Mouse (Mus musculus) intestine, embryonic 14.5 days (tissue): ENCODE data around the gene Prkce. TPM values are rescaled to one million over a fixed set of nuclear protein-coding genes. Genes with fewer than 3 reads are reported as not detected.

ENCODE experiments used
- ATAC-seq: fragments of 200-750 bp; cut with Nextera tagmentation; replicated peaks from 2 replicates; pipeline ENCODE4 v1.8.0; 2017; ENCODE audit warnings: low read depth, moderate number of reproducible peaks, moderate TSS enrichment, moderate library complexity; ENCODE audit not compliant: low FRiP score, low TSS enrichment
- DNase-seq: peaks from one replicate; pipeline ENCODE4 v3.0.0-alpha.2; 2018; ENCODE audit warnings: low spot score
- H3K27ac ChIP-seq: fragments of 300-500 bp; sonication (generic); 2 replicates; pipeline ENCODE4 v1.5.1; 2014; ENCODE audit warnings: low read depth, mild to moderate bottlenecking, control low read depth
- H3K27me3 ChIP-seq: fragments of 300-500 bp; sonication (generic); replicated peaks from 2 replicates; pipeline ENCODE4 v1.6.1; 2014; ENCODE audit warnings: low read length, control low read depth; ENCODE audit not compliant: control insufficient read depth, insufficient read depth
- H3K36me3 ChIP-seq: fragments of 300-500 bp; sonication (generic); 2 replicates; pipeline ENCODE4 v1.6.1; 2014; ENCODE audit warnings: low read length, control low read depth; ENCODE audit not compliant: control insufficient read depth, insufficient read depth
- H3K4me1 ChIP-seq: fragments of 300-500 bp; sonication (generic); replicated peaks from 2 replicates; pipeline ENCODE4 v1.6.1; 2014; ENCODE audit warnings: low read length, control low read depth, mixed read lengths; ENCODE audit not compliant: control insufficient read depth, insufficient read depth
- H3K4me2 ChIP-seq: fragments of 300-500 bp; sonication (generic); 2 replicates; pipeline ENCODE4 v1.6.1; 2014; ENCODE audit warnings: low read length
- H3K4me3 ChIP-seq: fragments of 300-500 bp; sonication (generic); 2 replicates; pipeline ENCODE4 v1.5.1; 2014; ENCODE audit warnings: low read depth, low read length, control low read depth, mixed read lengths
- H3K9ac ChIP-seq: fragments of 300-500 bp; sonication (generic); 2 replicates; pipeline ENCODE4 v1.6.1; 2014; ENCODE audit warnings: mild to moderate bottlenecking, low read length
- H3K9me3 ChIP-seq: fragments of 300-500 bp; sonication (generic); 2 replicates; pipeline ENCODE4 v1.6.1; 2016; ENCODE audit warnings: low read length, control low read depth; ENCODE audit not compliant: control insufficient read depth
- WGBS: fragments of 180-500 bp; shearing (Covaris S2); extraction: QIAGEN DNeasy Blood & Tissue Kit; methylation state at CpG from one replicate; pipeline ENCODE4 v1.1.7; 2014; 5-methylcytosine and 5-hydroxymethylcytosine counted together
- polyA plus RNA-seq: library from polyadenylated mRNA; unstranded; fragments of >200 nt; fragmentation: Nextera tagmentation; extraction: Ambion mirVana; gene quantifications from 2 replicates; pipeline ENCODE4 v1.2.1, GENCODE M21; 2014

The Prkce gene
- polyA plus RNA-seq, 1 experiment from 2014 or later: 7.5 TPM

DNA sequence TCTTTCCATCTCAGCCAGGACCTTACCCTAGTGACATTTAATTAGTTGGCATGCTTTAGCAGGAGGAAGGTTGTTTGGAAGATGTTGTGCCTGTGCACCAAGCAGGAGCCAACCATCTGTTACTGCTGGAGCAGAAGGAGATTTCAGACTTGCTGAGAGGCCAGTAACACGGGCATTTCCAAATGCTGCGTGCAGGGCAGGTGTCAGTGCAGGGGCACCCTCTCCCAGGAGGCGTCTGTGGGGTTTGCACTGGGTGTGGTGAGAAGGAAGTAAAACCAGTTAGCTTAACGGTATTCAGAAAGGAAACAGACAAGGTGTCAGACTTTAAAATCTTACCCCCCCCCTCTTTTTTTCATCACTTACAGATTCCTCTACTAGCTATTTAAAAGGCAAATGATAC lies 186.1 kb downstream of the Prkce start:
- no peak overlapping the region for H3K4me3 ChIP-seq
- WGBS: 46% methylated on average over 4 of the region's 4 CpGs
- H3K36me3 ChIP-seq: no peaks in the 10 kb centered on the region

DNA sequence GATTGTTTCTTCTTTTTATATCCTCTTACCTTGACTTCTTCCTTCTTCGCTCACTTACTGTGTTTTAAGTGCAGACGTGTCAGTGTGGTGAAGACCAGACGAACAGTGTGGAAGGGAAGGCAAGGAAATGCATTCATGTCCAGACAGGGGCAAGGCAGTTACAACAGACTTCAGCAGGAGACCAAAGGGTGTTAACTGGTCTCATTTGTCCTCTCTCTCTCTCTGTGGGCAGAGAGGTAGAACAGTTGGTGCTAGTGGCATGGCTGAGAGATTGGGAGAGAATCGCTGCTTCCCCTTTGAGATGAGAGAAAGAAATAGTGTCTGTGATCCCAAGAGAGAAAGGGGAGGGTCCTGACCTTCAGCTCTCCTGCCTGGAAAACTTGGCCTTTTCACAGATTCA lies 186.5 kb downstream of the Prkce start:
- Histone ChIP-seq H3K9me3 (no peaks in the 10 kb centered on the region), H3K27me3 (no peaks in the 10 kb centered on the region), H3K36me3 (no peaks in the 10 kb centered on the region), H3K4me1 (peaks cover 25% of the 10 kb centered on the region; the same call in 1 of the 2 replicates), H3K27ac (no peak overlapping the region), H3K4me2 (no peak overlapping the region), H3K4me3 (no peak overlapping the region), H3K9ac (no peak overlapping the region)
- no peak for ATAC-seq
- 71% methylated on average over 4 of the region's 4 CpGs for WGBS
- no peak for DNase-seq

More for the DNA sequence above, 186.1 kb downstream of the Prkce start:
- ATAC-seq (no peak), DNase-seq (no peak)
- Histone ChIP-seq H3K4me1 (peaks cover 21% of the 10 kb centered on the region; the same call in 1 of the 2 replicates), H3K4me2 (no peak overlapping the region), H3K9me3 (no peaks in the 10 kb centered on the region), H3K27me3 (no peaks in the 10 kb centered on the region), H3K27ac (no peak overlapping the region), H3K9ac (no peak overlapping the region)

DNA sequence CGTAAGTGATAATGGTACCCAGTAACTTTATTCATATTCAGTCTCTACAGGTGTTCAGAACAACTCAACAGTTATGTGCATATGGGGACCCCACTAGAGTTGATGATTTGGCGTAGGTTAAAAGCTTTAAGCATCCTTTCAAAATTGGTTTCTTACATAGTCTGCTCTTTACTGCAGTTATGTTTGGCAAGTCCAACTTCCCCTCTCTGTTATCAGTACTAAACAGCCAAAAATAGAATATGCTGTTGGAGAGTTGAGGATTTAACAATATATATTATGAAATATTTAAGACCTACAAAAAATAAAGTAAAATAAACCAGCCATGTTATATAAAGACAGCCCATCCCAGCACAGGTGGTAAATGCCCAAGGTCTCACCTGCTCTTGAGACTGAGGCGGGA lies 187.3 kb downstream of the Prkce start:
- ATAC-seq (no peak), DNase-seq (no peak)
- Histone ChIP-seq H3K9me3 (no peaks in the 10 kb centered on the region), H3K27ac (no peak overlapping the region), H3K36me3 (no peaks in the 10 kb centered on the region), H3K9ac (no peak overlapping the region), H3K27me3 (no peaks in the 10 kb centered on the region), H3K4me2 (no peak overlapping the region), H3K4me3 (no peak overlapping the region), H3K4me1 (peaks cover 31% of the 10 kb centered on the region; the same call in 1 of the 2 replicates)
- 94% methylated on average over 3 of the region's 3 CpGs for WGBS

DNA sequence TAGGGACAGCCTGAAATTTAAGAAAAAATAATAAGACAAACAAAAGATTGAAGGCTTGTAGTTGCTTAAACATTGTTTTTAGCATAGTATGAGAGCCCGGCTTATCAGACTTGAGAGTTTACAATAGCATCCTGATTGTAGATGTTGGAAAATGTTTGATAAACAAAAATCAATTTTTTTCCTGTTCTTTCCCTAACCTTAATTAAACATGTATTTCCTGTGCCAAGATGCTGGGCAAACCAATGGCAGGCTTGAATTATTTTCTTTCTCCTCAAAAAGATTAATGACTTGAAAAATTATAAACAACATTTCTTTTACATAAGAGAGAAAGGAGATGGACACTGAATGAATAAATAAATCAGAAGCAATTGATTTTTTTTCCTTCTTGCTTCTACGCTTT lies 187.7 kb downstream of the Prkce start:
- Histone ChIP-seq H3K27me3 (no peaks in the 10 kb centered on the region), H3K36me3 (no peaks in the 10 kb centered on the region), H3K4me3 (no peak overlapping the region), H3K27ac (no peak overlapping the region), H3K4me2 (no peak overlapping the region), H3K9ac (no peak overlapping the region), H3K4me1 (peaks cover 31% of the 10 kb centered on the region; the same call in 1 of the 2 replicates), H3K9me3 (no peaks in the 10 kb centered on the region)
- no peak for ATAC-seq
- no peak for DNase-seq
- 70% methylated on average over 2 of the region's 2 CpGs for WGBS

- ATAC-seq: no peak
- Histone ChIP-seq H3K36me3 (no peaks in the 10 kb centered on the region), H3K4me2 (no peak overlapping the region), H3K27ac (no peak overlapping the region; the same call in 1 of the 2 replicates), H3K9ac (no peak overlapping the region), H3K4me1 (peaks cover 26% of the 10 kb centered on the region; the same call in 1 of the 2 replicates), H3K4me3 (no peak overlapping the region), H3K27me3 (no peaks in the 10 kb centered on the region), H3K9me3 (no peaks in the 10 kb centered on the region)
- no peak for DNase-seq
- 63% methylated on average over 7 of the region's 7 CpGs for WGBS
These were observed 188.3 kb downstream of the Prkce start for GRCm38 (mm10) chr17:86355772-86356451.

DNA sequence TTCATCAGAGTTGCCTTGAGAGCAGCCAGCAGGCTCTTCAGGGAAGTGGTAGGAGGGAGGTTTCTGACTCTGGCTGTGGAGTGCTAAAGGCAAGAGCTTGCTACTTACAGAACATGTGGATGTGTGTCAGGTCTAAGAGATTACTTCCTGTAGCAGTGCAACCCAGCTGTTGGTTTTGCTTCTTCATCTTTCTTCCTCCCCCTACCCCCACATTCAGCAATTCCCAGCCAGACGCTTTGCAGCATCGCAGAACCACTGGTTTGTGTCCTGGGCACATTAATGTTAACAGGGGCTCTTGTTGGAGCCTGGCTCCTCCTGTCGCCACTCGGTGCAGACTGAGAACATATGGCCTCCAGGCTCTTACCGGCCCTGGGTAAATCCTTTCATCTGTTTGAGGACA lies 190.8 kb downstream of the Prkce start:
- no peaks in the 10 kb centered on the region for H3K36me3 ChIP-seq
- no peak overlapping the region for H3K9ac ChIP-seq
- H3K4me2 ChIP-seq: no peak overlapping the region
- H3K4me3 ChIP-seq: no peak overlapping the region
- peak; percentile 72; the same call in 1 of the 2 replicates for ATAC-seq
- DNase-seq: peak; percentile 65
- peaks cover 20% of the 10 kb centered on the region; the same call in 1 of the 2 replicates for H3K4me1 ChIP-seq
- H3K27ac ChIP-seq: peak overlapping the region; percentile 66; the same call in 1 of the 2 replicates
- H3K9me3 ChIP-seq: no peaks in the 10 kb centered on the region
- H3K27me3 ChIP-seq: no peaks in the 10 kb centered on the region
- WGBS: 33% methylated on average over 5 of the region's 5 CpGs

- 28% methylated on average over 4 of the region's 4 CpGs for WGBS
- H3K4me2 ChIP-seq: no peak overlapping the region
- no peaks in the 10 kb centered on the region for H3K27me3 ChIP-seq
- DNase-seq (no peak), ATAC-seq (no peak)
- peak overlapping the region; percentile 5 for H3K27ac ChIP-seq
- H3K9ac ChIP-seq: no peak overlapping the region
- peaks cover 20% of the 10 kb centered on the region; the same call in 1 of the 2 replicates for H3K4me1 ChIP-seq
- H3K9me3 ChIP-seq: no peaks in the 10 kb centered on the region
- no peak overlapping the region for H3K4me3 ChIP-seq
- no peaks in the 10 kb centered on the region for H3K36me3 ChIP-seq
These were observed 191.3 kb downstream of the Prkce start for GRCm38 (mm10) chr17:86358847-86359246.

- H3K27ac ChIP-seq: no peak overlapping the region
- DNase-seq (no peak), ATAC-seq (no peak)
- no peak overlapping the region for H3K4me3 ChIP-seq
- no peaks in the 10 kb centered on the region for H3K36me3 ChIP-seq
- no peak overlapping the region for H3K4me2 ChIP-seq
- H3K9me3 ChIP-seq: no peaks in the 10 kb centered on the region
- WGBS: 82% methylated on average over 3 of the region's 3 CpGs
- H3K9ac ChIP-seq: no peak overlapping the region
- no peaks in the 10 kb centered on the region for H3K27me3 ChIP-seq
- peaks cover 29% of the 10 kb centered on the region for H3K4me1 ChIP-seq
These were observed 193.3 kb downstream of the Prkce start for GRCm38 (mm10) chr17:86360849-86361248.

DNA sequence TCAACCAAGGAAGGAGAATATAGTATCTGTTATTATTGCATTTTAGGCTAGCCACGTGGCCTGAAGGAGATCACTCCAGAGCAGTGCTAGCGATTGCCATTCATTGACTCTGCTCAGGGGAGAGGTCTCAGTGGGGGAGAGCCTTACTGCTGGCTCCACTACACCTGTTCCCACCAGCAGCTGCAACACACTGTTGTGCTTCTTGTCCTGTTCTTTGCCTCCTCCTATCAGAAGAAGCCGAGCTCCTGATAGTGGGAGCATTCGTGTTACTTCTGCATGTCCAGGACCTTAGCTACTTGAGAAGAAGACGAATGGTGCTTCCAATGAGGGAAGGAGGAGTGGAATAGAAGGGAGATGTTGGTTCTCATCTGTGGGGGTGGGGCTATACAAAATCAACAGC lies 195.8 kb downstream of the Prkce start:
- ATAC-seq (no peak), DNase-seq (no peak)
- Histone ChIP-seq H3K27me3 (no peaks in the 10 kb centered on the region), H3K4me2 (no peak overlapping the region), H3K9me3 (no peaks in the 10 kb centered on the region), H3K9ac (no peak overlapping the region), H3K4me1 (peaks cover 31% of the 10 kb centered on the region), H3K4me3 (no peak overlapping the region), H3K27ac (no peak overlapping the region), H3K36me3 (no peaks in the 10 kb centered on the region)
- 49% methylated on average over 5 of the region's 5 CpGs for WGBS
